Mouse (Mus musculus) spleen, adult 2 months (tissue): ENCODE data around the gene Cc2d1b.

ENCODE experiments used
- CTCF ChIP-seq: fragments of 200-500 bp; IDR thresholded peaks from 2 replicates; pipeline ENCODE4 v1.5.1; 2011; ENCODE audit warnings: mild to moderate bottlenecking, inconsistent platforms; ENCODE audit not compliant: insufficient read depth, insufficient read length, insufficient replicate concordance; ENCODE audit errors: extremely low read depth
- POLR2A ChIP-seq: fragments of 200-500 bp; IDR thresholded peaks from 2 replicates; pipeline ENCODE4 v1.6.1; 2011; ENCODE audit warnings: low read depth, low read length, inconsistent platforms

- TF ChIP-seq CTCF (no peak), POLR2A (no peak)
Observed at GRCm38 (mm10) chr4:108618586-108618985, 1.2 kb upstream of the Cc2d1b start.
